Comparison of ENCODE assay signal across 9 mouse cellular contexts in the genomic region with DNA sequence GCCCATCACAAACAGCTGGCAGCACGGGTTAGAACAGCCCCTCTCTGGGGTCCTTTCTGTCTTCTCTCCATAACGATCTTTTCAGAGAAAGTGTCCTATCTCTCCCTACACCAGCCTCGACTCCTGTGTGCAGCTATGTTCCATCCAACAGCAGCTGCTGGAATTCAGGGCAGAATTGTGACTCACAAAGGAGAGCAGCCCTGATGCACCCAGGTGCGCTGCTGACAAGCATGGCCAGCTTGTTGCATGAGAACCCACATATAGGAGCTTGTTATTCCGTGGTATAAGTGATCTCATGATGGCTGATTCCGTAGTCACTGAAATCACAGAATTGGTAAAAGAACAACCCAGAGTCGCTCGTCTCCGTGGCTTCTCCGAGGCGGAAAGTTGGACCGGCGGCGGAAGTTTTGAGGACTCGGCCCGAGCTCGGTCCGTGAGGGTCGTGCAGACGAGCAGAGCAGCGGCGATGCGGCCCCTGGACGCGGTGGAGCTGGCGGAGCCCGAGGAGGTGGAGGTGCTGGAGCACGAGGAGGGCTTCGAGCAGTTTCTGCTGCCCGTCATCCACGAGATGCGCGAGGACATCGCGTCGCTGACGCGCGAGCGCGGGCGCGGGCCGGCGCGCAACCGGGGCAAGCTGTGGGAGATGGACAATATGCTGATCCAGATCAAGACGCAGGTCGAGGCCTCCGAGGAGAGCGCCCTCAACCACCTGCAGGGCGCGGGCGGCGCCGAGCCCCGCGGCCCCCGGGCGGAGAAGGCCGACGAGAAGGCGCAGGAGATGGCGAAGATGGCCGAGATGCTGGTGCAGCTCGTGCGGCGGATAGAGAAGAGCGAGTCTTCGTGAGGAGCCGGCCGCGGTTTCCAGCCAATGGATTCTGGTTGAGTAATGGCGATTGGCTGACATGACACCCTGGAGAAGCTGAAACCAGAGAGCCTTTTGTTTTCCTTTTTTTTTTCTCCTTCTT. TPM values are rescaled to one million over a fixed set of nuclear protein-coding genes. Genes with fewer than 3 reads are reported as not detected.
DNase-seq lines count a peak whose midpoint lies in the region; ATAC-seq lines count a peak whose summit lies in the region.
"Not testable (repeated sequence)": the region's sequence is repeated elsewhere in the genome, so short reads cannot be mapped to it uniquely, and the experiment has no call there.
"Had no signal": no experiment of that assay in that cellular context is flagged by ENCODE, and none has a peak within 500 bp of the region (broad histone marks: within the 10 kb centered on the region; RNA-seq: fewer than 3 reads in every experiment).

No protein-coding gene starts in this region.

- peak overlapping the region; percentile 52; the same call in 1 of the 2 replicates for H3K9ac ChIP-seq in ES-E14 (ENCODE audit: insufficient read depth, low read depth, low read length, poor library complexity, severe bottlenecking)
- peak overlapping the region; percentile 24; the same call in 1 of the 2 replicates for H3K9ac ChIP-seq in forebrain, embryonic 15.5 days (replicated peaks)
- H3K9ac ChIP-seq in kidney, embryonic 15.5 days; liver, embryonic 12.5 days; stomach, embryonic 14.5 days (replicated peaks; ENCODE audit: low read depth, low read length): not testable (repeated sequence)
- peak overlapping the region; percentile 38 for H3K9ac ChIP-seq in midbrain, embryonic 15.5 days

- in situ Hi-C loops in ES-E14 (cut with MboI; ENCODE audit: low sequenced_read_pairs in 2 of 2, unreplicated experiment in 2 of 2), result not testable (repeated sequence)

- H3K9me3 ChIP-seq in ES-E14 (ENCODE audit: control insufficient read depth, insufficient read depth, low read depth, low read length); forebrain, embryonic 15.5 days; kidney, embryonic 15.5 days (replicated peaks); liver, embryonic 12.5 days (replicated peaks); midbrain, embryonic 15.5 days; stomach, embryonic 14.5 days (ENCODE audit: control insufficient read depth, low read depth, low read length): not testable (repeated sequence)

- intact Hi-C loops in heart, postnatal 36 days (cut with DNase I), result loop anchor here (5.0 kb wide), 1 partner anchor 72 kb away; no protein-coding TSS in a partner anchor

- H3K4me2 ChIP-seq in forebrain, embryonic 15.5 days (replicated peaks), result peak overlapping the region; percentile 59
- peak overlapping the region; percentile 78 for H3K4me2 ChIP-seq in kidney, embryonic 15.5 days
- peak overlapping the region; percentile 56 for H3K4me2 ChIP-seq in liver, embryonic 12.5 days
- H3K4me2 ChIP-seq in midbrain, embryonic 15.5 days, result peak overlapping the region; percentile 68
- H3K4me2 ChIP-seq in stomach, embryonic 14.5 days (replicated peaks; ENCODE audit: low read depth, low read length), result peak overlapping the region; percentile 59

- H3K36me3 ChIP-seq in ES-E14 (ENCODE audit: control insufficient read depth, insufficient read depth, low read length, poor library complexity, severe bottlenecking); forebrain, embryonic 15.5 days; kidney, embryonic 15.5 days; liver, embryonic 12.5 days; midbrain, embryonic 15.5 days (replicated peaks); stomach, embryonic 14.5 days (ENCODE audit: control insufficient read depth, insufficient read depth, low read length): not testable (repeated sequence)

- WGBS in forebrain, embryonic 15.5 days, result 2% methylated on average over 74 of the region's 74 CpGs
- 3% methylated on average over 74 of the region's 74 CpGs for WGBS in kidney, embryonic 15.5 days
- WGBS in liver, embryonic 12.5 days (ENCODE audit: insufficient replicate concordance), result 4% methylated on average over 74 of the region's 74 CpGs
- 2% methylated on average over 74 of the region's 74 CpGs for WGBS in midbrain, embryonic 15.5 days
- WGBS in stomach, embryonic 14.5 days, result 3% methylated on average over 74 of the region's 74 CpGs

- H3K27ac ChIP-seq in ES-E14 (ENCODE audit: insufficient read depth, low read depth, low read length, poor library complexity, severe bottlenecking); forebrain, embryonic 15.5 days (replicated peaks); kidney, embryonic 15.5 days; liver, embryonic 12.5 days; midbrain, embryonic 15.5 days; stomach, embryonic 14.5 days (ENCODE audit: low read length): not testable (repeated sequence)

- H3K4me1 ChIP-seq in ES-E14 (ENCODE audit: control insufficient read depth in 2 of 2, insufficient read depth in 2 of 2, low read length in 2 of 2, poor library complexity in 1 of 2); forebrain, embryonic 15.5 days; kidney, embryonic 15.5 days; liver, embryonic 12.5 days; midbrain, embryonic 15.5 days; stomach, embryonic 14.5 days (ENCODE audit: control insufficient read depth, insufficient read depth, low read length): not testable (repeated sequence)

- H3K27me3 ChIP-seq in forebrain, embryonic 15.5 days, result peaks cover 38% of the 10 kb centered on the region
- peaks cover 62% of the 10 kb centered on the region for H3K27me3 ChIP-seq in kidney, embryonic 15.5 days
- peaks cover 93% of the 10 kb centered on the region for H3K27me3 ChIP-seq in liver, embryonic 12.5 days (replicated peaks)
- peaks cover 26% of the 10 kb centered on the region for H3K27me3 ChIP-seq in midbrain, embryonic 15.5 days (replicated peaks)
- peaks cover 13% of the 10 kb centered on the region for H3K27me3 ChIP-seq in stomach, embryonic 14.5 days (ENCODE audit: control insufficient read depth, insufficient read depth, low read length)

- not testable (repeated sequence) for DNase-seq in ES-E14 (ENCODE audit: low read depth, low spot score)
- DNase-seq in cerebellum, postnatal 36 days, result peak; percentile 10 to 40
- peak; percentile 23 to 38 for DNase-seq in heart, postnatal 36 days

- ATAC-seq in forebrain, embryonic 15.5 days (replicated peaks), result peak; percentile 55; the same call in 1 of the 2 replicates
- not testable (repeated sequence) for ATAC-seq in kidney, embryonic 15.5 days (replicated peaks; ENCODE audit: low FRiP score); liver, embryonic 12.5 days; stomach, embryonic 14.5 days (ENCODE audit: insufficient number of reproducible peaks, insufficient read depth, low FRiP score, low read depth)
- ATAC-seq in midbrain, embryonic 15.5 days (replicated peaks), result peak; percentile 77

- H3K4me3 ChIP-seq in ES-E14 (ENCODE audit: insufficient read depth in 1 of 2, low read depth in 1 of 2, low read length in 2 of 2, poor library complexity in 1 of 2, severe bottlenecking in 1 of 2), result peak overlapping the region; percentile 24 to 62; a peak in 2 of 4 replicates
- H3K4me3 ChIP-seq in forebrain, embryonic 15.5 days, result peak overlapping the region; percentile 39
- H3K4me3 ChIP-seq in kidney, embryonic 15.5 days (replicated peaks), result peak overlapping the region; percentile 44
- H3K4me3 ChIP-seq in liver, embryonic 12.5 days, result peak overlapping the region; percentile 19
- peak overlapping the region; percentile 38 for H3K4me3 ChIP-seq in midbrain, embryonic 15.5 days
- H3K4me3 ChIP-seq in stomach, embryonic 14.5 days (ENCODE audit: low read depth, low read length), result peak overlapping the region; percentile 31

RNA-seq across cellular contexts. Expression of gene Guca1a, which starts 9.8 kb away (rescaled TPM):
- 10.7 and 12.2 TPM in 2 replicates for total RNA-seq in ES-E14 (2012; rRNA removed)
- 0.22 and 0.33 TPM in 2 replicates for polyA plus RNA-seq in forebrain, embryonic 15.5 days (2015; fragmentation: Nextera tagmentation; extraction: Ambion mirVana)
- not detected for total RNA-seq in heart, postnatal 36 days (2021)
- 1.6 and 2.6 TPM in 2 replicates for polyA plus RNA-seq in kidney, embryonic 15.5 days (2015; fragmentation: Nextera tagmentation; extraction: Ambion mirVana)
- 0.97 and 1.4 TPM in 2 replicates for polyA plus RNA-seq in liver, embryonic 12.5 days (2016; fragmentation: Nextera tagmentation; extraction: Ambion mirVana)
- polyA plus RNA-seq in midbrain, embryonic 15.5 days (2015; fragmentation: Nextera tagmentation; extraction: Ambion mirVana), result 0.60 and 0.92 TPM in 2 replicates
- 2.7 and 6.0 TPM in 2 replicates for polyA plus RNA-seq in stomach, embryonic 14.5 days (2014; fragmentation: Nextera tagmentation; extraction: Ambion mirVana)

RNA-seq across cellular contexts. Expression of gene Guca1b, which starts 25.0 kb away (rescaled TPM):
- not detected in 2 replicates for total RNA-seq in ES-E14 (2012; rRNA removed)
- polyA plus RNA-seq in forebrain, embryonic 15.5 days (2015; fragmentation: Nextera tagmentation; extraction: Ambion mirVana), result 0.33 and 0.39 TPM in 2 replicates
- under 1 TPM; 0.25 to 0.33 TPM for total RNA-seq in heart, postnatal 36 days (2021)
- polyA plus RNA-seq in kidney, embryonic 15.5 days (2015; fragmentation: Nextera tagmentation; extraction: Ambion mirVana), result 1.9 and 2.3 TPM in 2 replicates
- polyA plus RNA-seq in liver, embryonic 12.5 days (2016; fragmentation: Nextera tagmentation; extraction: Ambion mirVana), result 0.48 and 0.56 TPM in 2 replicates
- polyA plus RNA-seq in midbrain, embryonic 15.5 days (2015; fragmentation: Nextera tagmentation; extraction: Ambion mirVana), result 0.30 and 0.57 TPM in 2 replicates
- polyA plus RNA-seq in stomach, embryonic 14.5 days (2014; fragmentation: Nextera tagmentation; extraction: Ambion mirVana), result 0.25 and 0.31 TPM in 2 replicates

RNA-seq across cellular contexts. Expression of gene AI661453, which starts 26.2 kb away (rescaled TPM):
- total RNA-seq in ES-E14 (2012; rRNA removed), result 1.5 and 2.2 TPM in 2 replicates
- 0.19 and 0.20 TPM in 2 replicates for polyA plus RNA-seq in forebrain, embryonic 15.5 days (2015; fragmentation: Nextera tagmentation; extraction: Ambion mirVana)
- total RNA-seq in heart, postnatal 36 days (2021), result 1 to 10 TPM; 1.6 to 1.8 TPM
- polyA plus RNA-seq in kidney, embryonic 15.5 days (2015; fragmentation: Nextera tagmentation; extraction: Ambion mirVana), result 1.7 and 2.1 TPM in 2 replicates
- 0.10 and 0.31 TPM in 2 replicates for polyA plus RNA-seq in liver, embryonic 12.5 days (2016; fragmentation: Nextera tagmentation; extraction: Ambion mirVana)
- polyA plus RNA-seq in midbrain, embryonic 15.5 days (2015; fragmentation: Nextera tagmentation; extraction: Ambion mirVana), result 0.26 and 0.33 TPM in 2 replicates
- 4.7 and 4.8 TPM in 2 replicates for polyA plus RNA-seq in stomach, embryonic 14.5 days (2014; fragmentation: Nextera tagmentation; extraction: Ambion mirVana)

RNA-seq across cellular contexts. Expression of gene 1700001C19Rik, which starts 27.0 kb away (rescaled TPM):
- 0.85 TPM in 2 replicates for total RNA-seq in ES-E14 (2012; rRNA removed)
- polyA plus RNA-seq in forebrain, embryonic 15.5 days (2015; fragmentation: Nextera tagmentation; extraction: Ambion mirVana), result 0.51 and 0.64 TPM in 2 replicates
- not detected for total RNA-seq in heart, postnatal 36 days (2021)
- 0.26 and 0.46 TPM in 2 replicates for polyA plus RNA-seq in kidney, embryonic 15.5 days (2015; fragmentation: Nextera tagmentation; extraction: Ambion mirVana)
- polyA plus RNA-seq in liver, embryonic 12.5 days (2016; fragmentation: Nextera tagmentation; extraction: Ambion mirVana), result 0.62 and 0.66 TPM in 2 replicates
- 0.44 and 0.77 TPM in 2 replicates for polyA plus RNA-seq in midbrain, embryonic 15.5 days (2015; fragmentation: Nextera tagmentation; extraction: Ambion mirVana)
- 0.31 and 0.58 TPM in 2 replicates for polyA plus RNA-seq in stomach, embryonic 14.5 days (2014; fragmentation: Nextera tagmentation; extraction: Ambion mirVana)
- total RNA-seq: adrenal gland, adult 18-20 months had no signal

RNA-seq across cellular contexts. Expression of gene Mrps10, which starts 41.5 kb away (rescaled TPM):
- 55.8 and 65.1 TPM in 2 replicates for total RNA-seq in ES-E14 (2012; rRNA removed)
- polyA plus RNA-seq in forebrain, embryonic 15.5 days (2015; fragmentation: Nextera tagmentation; extraction: Ambion mirVana), result 73.7 and 75.9 TPM in 2 replicates
- 10 to 100 TPM; 19.9 to 23.9 TPM for total RNA-seq in heart, postnatal 36 days (2021)
- 80.3 and 83.1 TPM in 2 replicates for polyA plus RNA-seq in kidney, embryonic 15.5 days (2015; fragmentation: Nextera tagmentation; extraction: Ambion mirVana)
- 66.2 and 70.4 TPM in 2 replicates for polyA plus RNA-seq in liver, embryonic 12.5 days (2016; fragmentation: Nextera tagmentation; extraction: Ambion mirVana)
- polyA plus RNA-seq in midbrain, embryonic 15.5 days (2015; fragmentation: Nextera tagmentation; extraction: Ambion mirVana), result 73.1 and 73.2 TPM in 2 replicates
- polyA plus RNA-seq in stomach, embryonic 14.5 days (2014; fragmentation: Nextera tagmentation; extraction: Ambion mirVana), result 70.3 and 72.3 TPM in 2 replicates
